Mouse (Mus musculus) telencephalon, adult 2 months (tissue): ENCODE data around the gene Zfp518b.

Source experiments
- DNase-seq: peaks from one replicate; pipeline ENCODE4 v3.0.0-alpha.2; 2011; ENCODE audit warnings: low read depth, low spot score

Gene Zfp518b

DNA sequence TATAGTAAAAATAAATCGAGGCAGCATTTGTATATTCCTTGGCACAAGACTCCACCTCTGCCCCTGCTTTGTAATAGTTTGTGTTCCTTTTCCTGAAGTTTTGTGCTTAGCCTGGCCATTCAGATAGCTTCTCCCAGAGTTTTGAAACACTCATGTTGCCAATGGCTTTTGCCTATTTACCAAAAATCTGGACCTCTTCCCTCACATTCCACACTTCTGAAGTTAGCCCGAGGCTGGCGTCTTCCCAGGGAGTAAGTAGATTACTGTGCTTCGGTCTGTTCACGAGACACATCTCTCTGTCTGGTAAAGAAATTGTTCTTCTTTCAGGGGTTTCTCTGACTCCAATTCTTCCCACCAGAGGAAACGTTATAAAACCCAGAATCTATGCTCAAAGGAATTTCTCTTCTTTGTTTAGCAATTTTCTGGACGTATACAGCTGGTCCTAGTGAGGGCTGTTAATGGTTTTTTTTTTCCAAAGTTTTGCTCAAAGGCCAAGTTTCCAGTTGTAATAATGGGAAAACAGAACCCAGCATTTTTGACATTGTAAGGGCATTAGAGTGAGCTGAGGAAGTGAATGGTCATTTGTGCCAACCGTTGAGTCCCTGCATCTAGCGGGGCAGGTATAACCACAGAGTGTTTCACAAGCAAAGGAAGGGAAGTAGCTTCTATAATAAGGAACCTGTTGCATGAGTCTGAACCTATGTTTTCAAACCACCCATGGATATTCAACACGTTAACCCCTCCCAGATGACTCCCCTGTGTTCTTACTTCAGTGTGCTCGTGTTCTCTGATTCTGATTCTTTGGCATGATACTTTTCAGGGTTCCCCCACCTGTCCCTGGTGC is 50.1 kb downstream of the Zfp518b start:
- no peak for DNase-seq

DNA sequence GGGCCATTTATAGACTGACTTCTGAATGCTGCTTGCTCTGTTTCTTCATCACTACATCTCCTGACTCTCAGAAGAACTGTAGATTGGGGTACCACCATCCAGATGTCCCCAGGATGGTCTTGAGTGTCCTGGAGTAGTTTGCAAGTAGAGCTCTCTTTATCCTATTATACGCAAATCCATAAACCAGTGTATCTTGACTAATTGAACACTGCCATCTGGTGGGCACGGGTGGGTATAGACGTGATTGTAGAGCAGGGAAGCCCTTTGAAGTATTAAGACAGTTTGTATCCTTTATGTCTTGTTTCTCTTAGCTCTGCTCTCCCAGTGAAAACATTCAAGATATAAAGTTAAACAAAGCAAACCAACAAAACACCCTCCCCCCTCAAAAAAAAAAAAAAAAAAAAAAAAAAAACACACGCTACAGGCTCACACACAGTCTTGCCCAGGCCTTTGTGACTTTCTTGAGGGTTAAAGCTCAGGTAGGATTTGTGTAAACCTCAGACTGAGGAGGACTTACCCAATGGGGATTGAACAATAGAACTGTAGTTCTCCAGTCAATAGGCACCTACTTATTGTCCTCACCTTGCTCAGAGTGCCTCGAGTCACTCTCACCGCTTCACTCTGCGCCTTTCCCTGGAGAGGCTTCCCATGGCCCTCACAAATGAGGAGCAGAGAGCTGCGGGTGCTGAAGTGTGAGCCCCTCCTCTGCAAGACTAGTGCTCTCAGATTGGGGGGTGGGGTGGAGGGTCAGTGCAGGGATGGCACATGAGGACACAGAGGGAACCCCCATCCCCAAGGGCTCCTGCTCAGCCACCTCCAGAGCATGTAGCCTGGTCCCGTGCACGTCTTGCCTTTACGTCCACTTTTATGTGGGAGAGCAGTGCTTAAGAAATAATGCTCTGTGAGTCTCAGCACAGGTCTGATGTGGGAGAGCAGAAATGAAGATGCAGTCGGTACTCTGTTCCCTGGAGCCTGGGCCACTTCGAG is 51.9 kb downstream of the Zfp518b start:
- DNase-seq: peak; percentile 55

DNA sequence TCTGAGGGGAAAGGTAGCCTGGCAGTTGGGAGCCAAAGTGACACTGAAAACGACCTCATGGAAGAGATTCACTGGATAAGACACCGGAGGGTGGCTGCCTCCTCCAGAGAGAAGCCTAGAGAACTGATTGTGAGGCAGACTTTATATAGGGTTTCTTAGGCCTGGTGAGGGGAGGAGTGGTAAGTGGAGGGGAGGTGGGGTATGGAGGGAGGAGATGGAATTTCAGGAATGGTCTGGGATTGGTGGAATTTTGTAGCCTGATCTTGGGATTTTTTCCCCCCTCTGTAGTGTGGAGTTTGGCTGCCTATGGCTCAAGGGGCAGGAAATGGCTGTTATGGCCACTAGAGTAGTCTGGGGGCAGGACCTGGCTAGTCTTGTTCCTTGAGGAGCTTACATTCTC is 56.6 kb downstream of the Zfp518b start:
- DNase-seq: no peak

DNA sequence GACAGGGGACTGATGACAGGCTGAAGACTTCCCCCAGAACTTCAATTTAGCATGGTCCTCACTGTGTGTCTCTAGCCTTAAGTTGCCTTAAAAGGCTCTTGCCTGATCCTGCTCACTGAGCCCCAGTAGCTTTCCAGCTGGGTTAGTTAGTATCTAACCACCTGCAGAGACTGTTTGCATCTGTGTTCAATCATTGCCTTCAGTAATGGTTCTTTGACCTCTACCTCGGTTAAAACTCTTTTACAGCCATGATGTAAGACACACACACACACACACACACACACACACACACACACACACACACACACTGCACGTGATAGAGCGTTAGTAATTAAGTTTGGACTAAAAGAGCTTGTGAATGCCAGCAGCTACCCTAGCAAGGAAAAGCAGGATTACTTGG is 57.7 kb downstream of the Zfp518b start:
- DNase-seq: no peak

DNA sequence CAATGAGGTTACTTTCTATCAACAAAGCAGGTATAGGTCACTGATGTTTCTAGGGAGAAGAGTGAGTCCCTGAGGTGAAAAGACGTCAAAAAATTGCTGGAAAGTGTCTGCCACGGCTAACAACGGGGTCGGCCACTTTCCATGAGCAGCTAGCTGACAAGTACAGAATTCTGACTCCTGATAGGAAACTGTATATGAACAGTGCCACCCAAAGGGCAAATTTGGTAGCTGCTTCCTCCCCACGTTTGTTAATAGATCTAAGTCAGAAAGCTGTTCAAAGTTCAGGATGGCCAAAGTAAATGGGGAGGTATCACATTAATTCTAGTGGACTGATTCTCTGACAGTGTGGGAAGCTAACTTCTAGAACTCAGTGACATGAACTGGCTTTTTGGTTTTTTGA is 63.8 kb downstream of the Zfp518b start:
- DNase-seq: no peak

DNA sequence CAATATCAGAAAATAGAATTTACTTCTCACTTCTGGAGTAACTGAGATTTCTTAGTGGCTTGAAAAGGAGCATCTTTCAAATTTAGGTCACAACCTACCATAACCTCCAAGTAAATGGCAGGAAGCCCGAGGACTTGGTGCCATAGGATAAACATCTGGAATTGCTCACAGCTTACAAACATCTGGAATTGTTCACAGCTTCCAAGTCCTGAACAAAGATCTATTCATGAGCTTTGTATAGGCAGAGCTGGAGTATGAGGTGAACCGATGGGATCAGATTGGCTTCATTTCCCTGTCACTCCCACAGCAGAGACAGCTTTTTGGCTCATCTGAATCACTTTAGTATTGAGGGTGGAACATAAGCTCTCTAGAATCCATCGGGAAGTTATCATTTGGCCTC is 65.7 kb downstream of the Zfp518b start:
- no peak for DNase-seq
